Mouse (Mus musculus) liver, embryonic 12.5 days (tissue): Measurements from ENCODE around the gene Zan. TPM values are rescaled to one million over a fixed set of nuclear protein-coding genes. Genes with fewer than 3 reads are reported as not detected.

Experiments used
- ATAC-seq: fragments of 200-750 bp; cut with Nextera tagmentation; 2 replicates; pipeline ENCODE4 v1.8.0; 2017; ENCODE audit warnings: moderate number of reproducible peaks, mild to moderate bottlenecking, moderate library complexity
- H3K27ac ChIP-seq: fragments of 300-500 bp; sonication (generic); 2 replicates; pipeline ENCODE4 v1.5.1; 2016; ENCODE audit warnings: mild to moderate bottlenecking
- H3K27me3 ChIP-seq: fragments of 300-500 bp; sonication (generic); replicated peaks from 2 replicates; pipeline ENCODE4 v1.6.1; 2016; ENCODE audit warnings: mild to moderate bottlenecking, moderate library complexity
- H3K36me3 ChIP-seq: fragments of 300-500 bp; sonication (generic); 2 replicates; pipeline ENCODE4 v1.6.1; 2016; ENCODE audit warnings: mild to moderate bottlenecking, moderate library complexity
- H3K4me1 ChIP-seq: fragments of 300-500 bp; sonication (generic); 2 replicates; pipeline ENCODE4 v1.6.1; 2016
- H3K4me2 ChIP-seq: fragments of 300-500 bp; sonication (generic); 2 replicates; pipeline ENCODE4 v1.6.1; 2016; ENCODE audit warnings: mild to moderate bottlenecking, moderate library complexity
- H3K4me3 ChIP-seq: fragments of 300-500 bp; sonication (generic); 2 replicates; pipeline ENCODE4 v1.5.1; 2016; ENCODE audit warnings: mild to moderate bottlenecking, moderate library complexity
- H3K9ac ChIP-seq: fragments of 300-500 bp; sonication (generic); 2 replicates; pipeline ENCODE4 v1.6.1; 2016; ENCODE audit warnings: mild to moderate bottlenecking, moderate library complexity
- H3K9me3 ChIP-seq: fragments of 300-500 bp; sonication (generic); replicated peaks from 2 replicates; pipeline ENCODE4 v1.6.1; 2016; ENCODE audit warnings: mild to moderate bottlenecking, moderate library complexity
- WGBS: fragments of 180-500 bp; shearing (Covaris S2); methylation state at CpG from one replicate; pipeline ENCODE4 v1.1.7; 2016; ENCODE audit not compliant: insufficient replicate concordance; 5-methylcytosine and 5-hydroxymethylcytosine counted together
- polyA plus RNA-seq: library from polyadenylated mRNA; unstranded; fragments of >200 nt; fragmentation: Nextera tagmentation; extraction: Ambion mirVana; gene quantifications from 2 replicates; pipeline ENCODE4 v1.2.1, GENCODE M21; 2016

Zan gene
- polyA plus RNA-seq, 1 experiment from 2014 or later = 0.29 TPM

GRCm38 (mm10) chr5:137369665-137370064 is 107.2 kb downstream of the Zan start:
- no peak for ATAC-seq
- Histone ChIP-seq H3K9ac (no peak overlapping the region), H3K4me3 (no peak overlapping the region), H3K9me3 (no peaks in the 10 kb centered on the region), H3K4me2 (no peak overlapping the region), H3K36me3 (peaks cover 94% of the 10 kb centered on the region), H3K27me3 (no peaks in the 10 kb centered on the region), H3K27ac (no peak overlapping the region), H3K4me1 (no peaks in the 10 kb centered on the region)
- 76% methylated on average over 10 of the region's 11 CpGs for WGBS

GRCm38 (mm10) chr5:137358382-137358781 is 118.5 kb downstream of the Zan start:
- no peak for ATAC-seq
- H3K9ac ChIP-seq = no peak overlapping the region
- H3K9me3 ChIP-seq = no peaks in the 10 kb centered on the region
- peaks cover 9% of the 10 kb centered on the region for H3K27me3 ChIP-seq
- H3K4me3 ChIP-seq = no peak overlapping the region
- peaks cover 2% of the 10 kb centered on the region; the same call in 1 of the 2 replicates for H3K4me1 ChIP-seq
- 29% methylated on average over 7 of the region's 7 CpGs for whole genome bisulfite sequencing
- H3K36me3 ChIP-seq = peaks cover 78% of the 10 kb centered on the region
- H3K4me2 ChIP-seq = no peak overlapping the region
- H3K27ac ChIP-seq = no peak overlapping the region

- Histone ChIP-seq H3K4me2 (no peak overlapping the region), H3K36me3 (peaks cover 38% of the 10 kb centered on the region)
Observed at GRCm38 (mm10) chr5:137354091-137354490, 122.8 kb downstream of the Zan start.

DNA sequence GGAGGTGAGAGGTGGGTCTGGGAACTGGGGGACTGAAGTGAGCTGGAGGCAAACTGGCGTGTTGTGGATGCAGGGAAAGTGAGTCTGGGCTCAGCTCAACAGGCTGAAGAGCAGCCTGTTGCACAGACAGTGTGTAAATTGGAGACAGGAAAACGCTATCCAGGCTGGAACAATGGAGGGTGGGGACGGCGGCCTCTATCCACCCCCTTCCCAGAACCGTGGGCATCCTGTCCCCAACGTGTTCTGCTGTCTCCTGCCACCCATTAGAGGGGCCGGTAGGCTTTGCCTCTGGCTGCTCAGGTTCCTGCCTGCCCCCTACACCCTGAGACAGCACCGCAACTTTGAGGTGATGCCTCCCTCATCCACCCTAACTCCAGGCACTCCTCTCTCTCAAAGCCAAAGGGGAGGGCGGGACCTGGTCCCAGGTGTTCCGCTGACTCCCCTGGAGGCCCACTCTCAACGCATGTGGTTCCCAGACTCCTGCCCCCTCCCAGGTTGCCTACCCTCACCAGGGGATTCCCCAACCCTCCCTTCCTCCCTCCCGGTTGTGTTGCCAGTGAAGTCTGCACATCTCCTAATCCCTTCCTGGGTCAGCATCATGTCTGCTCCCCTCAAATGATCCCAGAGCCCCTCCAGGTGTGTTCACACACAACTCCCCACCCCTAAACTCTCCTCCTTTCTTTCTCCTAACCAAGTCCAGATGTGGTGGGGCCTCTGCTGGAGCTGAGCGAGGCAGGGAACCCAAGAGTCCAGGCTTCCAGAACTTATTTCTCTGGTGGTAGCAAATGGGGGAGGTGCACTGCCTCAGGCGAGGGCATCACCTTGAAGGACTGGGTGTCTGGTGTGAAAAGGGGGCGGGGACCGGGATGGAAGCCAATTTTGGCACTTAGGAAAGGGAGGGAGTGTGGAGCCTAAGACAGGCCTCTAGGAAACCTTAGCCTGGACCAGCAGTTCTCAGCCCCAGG is 124.6 kb downstream of the Zan start:
- H3K9ac ChIP-seq = peak overlapping the region; percentile 28; the same call in 1 of the 2 replicates
- H3K4me1 ChIP-seq = peaks cover 18% of the 10 kb centered on the region
- peak overlapping the region; percentile 61 for H3K4me2 ChIP-seq
- peaks cover 32% of the 10 kb centered on the region for H3K36me3 ChIP-seq
- 31% methylated on average over 16 of the region's 16 CpGs for WGBS
- no peaks in the 10 kb centered on the region for H3K9me3 ChIP-seq
- H3K4me3 ChIP-seq = peak overlapping the region; percentile 61
- no peak for ATAC-seq
- H3K27me3 ChIP-seq = peaks cover 65% of the 10 kb centered on the region
- H3K27ac ChIP-seq = no peak overlapping the region

More at GRCm38 (mm10) chr5:137354091-137354490, 122.8 kb downstream of the Zan start:
- Histone ChIP-seq H3K9ac (no peak overlapping the region), H3K27me3 (peaks cover 47% of the 10 kb centered on the region), H3K27ac (no peak overlapping the region), H3K4me1 (peaks cover 10% of the 10 kb centered on the region), H3K4me3 (no peak overlapping the region), H3K9me3 (no peaks in the 10 kb centered on the region)
- no peak for ATAC-seq
- 70% methylated on average over 17 of the region's 17 CpGs for WGBS

- H3K36me3 ChIP-seq = peaks cover 27% of the 10 kb centered on the region
- H3K4me3 ChIP-seq = peak overlapping the region; percentile 61
- no peak for ATAC-seq
- H3K27me3 ChIP-seq = peaks cover 73% of the 10 kb centered on the region
- peaks cover 25% of the 10 kb centered on the region for H3K4me1 ChIP-seq
- peak overlapping the region; percentile 71; the same call in 1 of the 2 replicates for H3K9ac ChIP-seq
- H3K27ac ChIP-seq = peak overlapping the region; percentile 1; the same call in 1 of the 2 replicates
- peak overlapping the region; percentile 61 for H3K4me2 ChIP-seq
- no peaks in the 10 kb centered on the region for H3K9me3 ChIP-seq
- WGBS = 33% methylated on average over 4 of the region's 4 CpGs
Observed at GRCm38 (mm10) chr5:137351394-137351793, 125.5 kb downstream of the Zan start.

DNA sequence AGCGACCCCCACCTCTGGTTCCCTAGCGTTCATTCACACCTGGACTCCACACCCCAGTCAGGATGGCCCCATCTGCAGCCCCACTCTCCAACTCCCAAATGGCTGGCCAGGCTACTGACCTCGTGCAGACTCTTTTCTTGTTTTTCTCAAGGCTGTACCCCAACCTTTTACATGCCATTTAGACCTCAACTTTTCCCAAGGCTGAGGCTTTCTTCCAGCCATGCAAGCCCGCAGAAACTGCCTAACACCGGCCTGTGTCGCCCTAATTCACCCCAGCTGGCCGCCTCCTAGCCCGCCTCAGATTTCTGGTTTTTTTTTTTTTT is 125.8 kb downstream of the Zan start:
- Histone ChIP-seq H3K36me3 (peaks cover 23% of the 10 kb centered on the region), H3K4me1 (peaks cover 25% of the 10 kb centered on the region), H3K4me2 (peak overlapping the region; percentile 61), H3K27ac (peak overlapping the region; percentile 73; the same call in 1 of the 2 replicates), H3K4me3 (peak overlapping the region; percentile 61), H3K9ac (peak overlapping the region; percentile 71), H3K27me3 (peaks cover 73% of the 10 kb centered on the region), H3K9me3 (no peaks in the 10 kb centered on the region)
- no peak for ATAC-seq
- 13% methylated on average over 8 of the region's 8 CpGs for WGBS

DNA sequence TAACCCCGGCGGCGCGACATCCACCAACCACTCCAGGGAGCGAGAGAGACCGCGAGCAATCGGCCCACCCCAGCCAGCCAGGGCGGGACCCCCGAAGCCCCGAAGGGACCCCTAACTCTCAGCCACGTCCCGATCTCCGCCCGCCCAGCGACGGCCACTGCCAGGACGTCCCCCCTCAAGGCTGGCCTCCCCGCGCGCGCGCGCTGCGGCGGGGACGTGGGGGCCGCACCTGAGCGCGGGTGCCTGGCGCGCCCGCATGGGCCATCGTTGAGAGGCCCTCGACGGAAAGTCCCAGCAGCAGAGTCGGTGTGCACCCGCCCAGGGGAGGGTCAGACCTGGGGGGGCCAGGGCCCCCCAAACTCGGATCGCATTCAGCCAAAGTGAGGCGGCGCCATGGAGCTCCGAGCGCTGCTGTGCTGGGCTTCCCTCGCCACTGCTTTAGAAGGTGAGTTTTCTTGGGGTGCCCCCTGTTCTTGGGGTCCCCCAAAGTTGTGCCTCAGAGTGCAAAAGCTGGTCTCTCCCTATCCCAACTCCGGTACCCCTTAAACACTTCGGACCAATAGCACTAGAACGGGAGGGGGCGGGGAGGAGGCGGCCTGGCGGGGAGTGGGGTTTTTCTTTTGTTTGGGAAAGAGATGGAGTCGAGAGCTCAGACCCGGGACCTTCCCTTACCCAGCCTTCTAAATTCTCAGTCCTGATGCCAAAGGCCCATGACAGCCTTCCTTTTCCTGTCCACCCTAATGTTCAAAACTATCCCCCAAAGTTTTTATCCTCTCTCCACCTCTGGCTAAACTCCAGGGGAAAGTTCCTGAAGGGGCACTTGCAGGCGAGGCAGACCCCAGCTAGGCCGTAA is 126.4 kb downstream of the Zan start:
- Histone ChIP-seq H3K9me3 (no peaks in the 10 kb centered on the region), H3K4me3 (peak overlapping the region; percentile 61), H3K9ac (peak overlapping the region; percentile 71), H3K27ac (peak overlapping the region; percentile 73), H3K4me2 (peak overlapping the region; percentile 61), H3K27me3 (peaks cover 78% of the 10 kb centered on the region), H3K4me1 (peaks cover 25% of the 10 kb centered on the region), H3K36me3 (peaks cover 17% of the 10 kb centered on the region; the same call in 1 of the 2 replicates)
- ATAC-seq = peak; percentile 28; the same call in 1 of the 2 replicates
- 2% methylated on average over 55 of the region's 55 CpGs for WGBS

DNA sequence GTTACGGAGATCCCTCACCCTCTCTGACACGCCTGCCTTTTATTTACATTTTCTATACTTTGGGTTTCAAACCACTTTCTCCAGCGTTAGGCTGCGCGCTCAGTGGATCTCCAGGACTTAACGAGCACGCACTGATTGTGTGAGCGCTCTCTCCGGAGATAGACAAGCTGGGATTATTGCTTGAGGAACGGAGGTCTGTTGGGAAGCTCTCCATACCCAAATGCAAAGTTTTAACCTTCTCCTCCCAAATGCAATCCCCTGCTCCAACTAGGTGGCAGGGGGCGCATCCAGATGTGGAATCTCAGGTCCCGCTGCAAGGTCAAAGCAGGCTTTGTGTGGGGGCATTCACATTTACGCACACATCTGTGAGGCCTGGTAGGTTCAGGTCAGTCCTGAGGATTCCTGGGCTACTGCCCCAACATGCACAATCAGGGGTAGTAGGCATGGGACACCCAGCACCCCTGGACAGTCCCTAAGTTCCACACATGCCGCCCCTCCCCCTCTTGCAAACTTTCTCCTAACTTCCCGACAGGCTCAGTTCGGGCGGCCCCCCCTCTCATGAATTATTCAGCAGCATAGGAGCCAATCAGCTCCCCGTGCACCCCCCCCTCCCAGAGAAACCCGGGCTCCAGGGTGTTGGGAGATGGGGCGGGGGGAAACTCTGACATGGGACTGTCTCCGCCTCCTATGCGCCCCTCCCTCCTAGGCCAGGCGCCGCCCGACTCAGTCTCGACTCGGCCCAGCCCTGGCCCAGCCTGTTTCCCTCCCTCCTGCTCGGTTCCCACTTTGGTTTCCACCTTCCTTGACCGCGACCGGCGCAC is 127.3 kb downstream of the Zan start, which contains the start of gene Ephb4:
TSS of gene Ephb4 (plus strand) at position 726 of the 821 bp plus-strand sequence.
- H3K4me2 ChIP-seq = peak within 1 kb of the TSS; percentile 61
- H3K27ac ChIP-seq = peak within 1 kb of the TSS; percentile 73
- peak; percentile 83 for ATAC-seq
- peaks cover 25% of the 10 kb centered on the region for H3K4me1 ChIP-seq
- peak within 1 kb of the TSS; percentile 61 for H3K4me3 ChIP-seq
- H3K9me3 ChIP-seq = no peaks in the 10 kb centered on the region
- peaks cover 9% of the 10 kb centered on the region; the same call in 1 of the 2 replicates for H3K36me3 ChIP-seq
- 1% methylated on average over 30 of the region's 32 CpGs for WGBS
- H3K27me3 ChIP-seq = peaks cover 78% of the 10 kb centered on the region
- H3K9ac ChIP-seq = peak within 1 kb of the TSS; percentile 71

GRCm38 (mm10) chr5:137348482-137349383 is 128.1 kb downstream of the Zan start:
- peak overlapping the region; percentile 61 for H3K4me3 ChIP-seq
- peaks cover 2% of the 10 kb centered on the region; the same call in 1 of the 2 replicates for H3K36me3 ChIP-seq
- peak; percentile 20 for ATAC-seq
- peak overlapping the region; percentile 61 for H3K4me2 ChIP-seq
- no peaks in the 10 kb centered on the region for H3K9me3 ChIP-seq
- H3K27ac ChIP-seq = peak overlapping the region; percentile 70
- WGBS = 2% methylated on average over 33 of the region's 33 CpGs
- peaks cover 72% of the 10 kb centered on the region for H3K27me3 ChIP-seq
- peaks cover 25% of the 10 kb centered on the region for H3K4me1 ChIP-seq
- no peak overlapping the region for H3K9ac ChIP-seq

GRCm38 (mm10) chr5:137347856-137348255 is 129.0 kb downstream of the Zan start:
- Histone ChIP-seq H3K36me3 (no peaks in the 10 kb centered on the region), H3K27ac (peak overlapping the region; percentile 70), H3K9ac (no peak overlapping the region), H3K4me2 (peak overlapping the region; percentile 61), H3K9me3 (no peaks in the 10 kb centered on the region), H3K27me3 (peaks cover 69% of the 10 kb centered on the region), H3K4me3 (no peak overlapping the region), H3K4me1 (peaks cover 22% of the 10 kb centered on the region)
- no peak for ATAC-seq
- 13% methylated on average over 7 of the region's 7 CpGs for WGBS
